Mouse (Mus musculus): ENCODE measurements at regions not wholly inside any gene's neighbourhood (a gene's known extent, or its start where the extent isn't known, plus 50 kb on each side); places are given as distances from the start of the nearest gene placed in this dataset.
"Not testable (repeated sequence)": the region's sequence is repeated elsewhere in the genome, so short reads cannot be mapped to it uniquely, and the experiment has no call there.

DNA sequence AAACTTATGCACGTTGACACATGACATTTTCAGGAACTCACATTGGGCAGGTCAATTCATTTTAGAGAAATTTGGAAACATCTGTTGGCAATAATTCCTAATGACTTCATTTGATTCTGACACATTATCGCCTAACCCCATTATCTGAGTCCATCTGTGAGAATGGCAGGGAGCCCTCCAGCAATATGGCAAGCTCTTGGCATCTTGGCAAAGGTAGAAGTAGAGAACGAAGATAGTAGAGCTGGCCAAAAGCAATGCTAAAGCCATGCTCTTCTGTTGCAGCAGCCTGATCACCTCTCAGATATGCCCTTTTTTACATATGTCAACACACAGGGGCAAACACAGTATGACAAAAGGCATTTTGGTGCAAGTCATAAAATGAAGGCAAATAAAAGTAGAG, 536.4 kb upstream of the Ins1 start:
- DNase-seq (ENCODE audit: low read depth), result peak; percentile 9

DNA sequence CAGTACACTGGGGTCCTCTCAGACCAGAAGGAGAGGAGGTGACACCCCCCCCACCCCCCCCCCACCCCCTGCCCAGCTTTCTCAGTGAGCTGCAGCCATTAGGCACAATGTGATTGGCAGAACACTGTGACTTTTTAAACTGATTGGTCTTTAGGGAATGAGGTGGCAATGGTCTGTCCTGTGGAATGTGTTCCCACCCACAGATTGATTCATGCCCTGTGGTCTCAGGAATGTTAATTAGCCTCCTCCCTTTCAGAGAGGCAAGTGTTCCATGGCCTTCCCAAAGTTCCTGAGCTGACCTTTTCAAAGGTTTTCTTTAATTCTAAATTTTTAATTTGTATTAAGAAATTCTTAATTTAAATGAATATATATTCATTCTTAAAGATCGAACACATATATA, 524.0 kb upstream of the Ins1 start:
- DNase-seq (ENCODE audit: low read depth), result no peak

DNA sequence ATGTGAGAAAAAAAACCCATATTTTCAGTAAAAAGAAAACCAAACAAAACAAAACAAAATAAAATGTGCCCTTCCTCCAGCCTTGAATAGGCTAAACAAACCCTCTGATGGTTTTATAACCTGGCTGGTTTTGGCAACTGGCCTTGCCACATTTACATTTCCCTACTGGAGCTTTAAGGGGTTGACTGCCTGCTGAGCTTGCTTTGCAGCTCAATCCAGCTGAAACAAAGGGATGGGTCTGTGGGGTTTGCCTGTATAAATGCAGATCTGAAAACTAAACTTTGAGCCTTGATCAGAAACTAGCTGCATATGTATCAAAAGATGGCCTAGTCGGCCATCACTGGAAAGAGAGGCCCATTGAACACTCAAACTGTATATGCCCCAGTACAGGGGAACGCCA, 523.1 kb upstream of the Ins1 start:
- DNase-seq (ENCODE audit: low read depth), result no peak

DNA sequence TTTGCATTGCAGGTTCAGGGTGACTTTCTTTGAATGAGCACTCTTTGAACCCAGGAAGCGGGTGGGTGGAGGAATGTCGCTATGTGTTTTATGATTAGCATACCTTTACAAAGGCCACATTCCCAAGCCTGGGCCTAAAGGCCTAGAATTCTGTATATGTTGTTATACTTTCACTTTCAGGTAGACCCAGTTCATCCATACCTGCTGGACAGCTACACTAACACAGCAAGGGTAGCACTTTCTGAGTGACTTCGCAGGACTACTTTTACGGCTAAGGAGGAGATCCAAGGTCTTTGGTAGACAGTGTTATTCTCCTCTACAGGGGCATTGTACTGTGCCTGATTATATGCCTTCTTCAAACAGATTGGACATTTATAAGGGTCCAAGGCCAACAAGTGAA, 521.9 kb upstream of the Ins1 start:
- DNase-seq (ENCODE audit: low read depth), result not testable (repeated sequence)

DNA sequence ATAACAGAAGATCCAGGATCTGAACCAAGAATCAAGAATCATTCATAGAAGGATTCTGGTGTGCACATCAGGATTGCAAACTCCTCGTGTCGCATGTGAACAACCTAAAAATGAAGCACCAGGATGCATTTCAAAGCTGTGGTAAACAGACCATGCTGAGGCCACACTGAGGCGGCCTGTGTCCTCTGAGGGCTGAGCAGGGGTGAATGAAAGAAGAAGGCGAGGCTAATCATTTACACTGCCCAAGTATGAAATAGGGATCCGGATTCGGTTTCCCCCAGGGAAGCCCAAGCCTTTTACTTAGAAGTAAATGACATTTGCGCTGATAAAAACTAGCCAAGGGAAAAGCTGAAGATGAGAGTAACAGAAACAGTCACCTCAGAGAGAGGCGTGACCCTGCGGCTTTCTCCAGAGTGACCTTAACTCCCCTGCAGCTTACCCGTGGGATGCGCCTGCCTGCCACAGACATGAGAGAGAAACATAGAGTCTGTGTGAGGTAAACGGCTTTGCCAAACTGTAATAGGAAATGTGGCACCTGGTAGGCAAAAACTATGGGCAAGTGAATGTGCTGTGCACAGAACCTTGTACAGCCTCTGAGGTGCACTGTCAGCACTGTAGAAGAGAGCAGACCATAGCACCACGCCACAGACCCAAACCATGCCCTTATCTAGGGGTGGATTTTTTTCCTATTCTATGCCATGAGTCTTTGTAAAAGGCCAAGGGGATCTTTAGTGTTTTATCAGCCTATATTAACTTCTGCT, 490.1 kb upstream of the Ins1 start:
- no peak for DNase-seq (ENCODE audit: low read depth)

All from gonadal fat pad, adult 2 months (tissue).